Mouse (Mus musculus) left cerebral cortex, postnatal 10 days (tissue): ENCODE results near the gene Wnt8b. TPM values are rescaled to one million over a fixed set of nuclear protein-coding genes. Genes with fewer than 3 reads are reported as not detected.

Source experiments
- DNase-seq, 2 experiments: peaks; one replicate each; pipeline ENCODE4 v3.0.0; 2021 to 2022; ENCODE audit warnings: low spot score in 2 of 2, mixed read lengths in 1 of 2; ENCODE audit errors: extremely low spot score in 1 of 2
- intact Hi-C: fragments of 180-260 bp; cut with DNase I; formaldehyde crosslinking; loops from one replicate; pipeline ENCODE4 v1.15.1; 2025
- total RNA-seq, 2 experiments: library from RNA; stranded (reverse); gene quantifications; 2 replicates each; pipeline ENCODE4 v1.2.3; 2021

Wnt8b gene
- total RNA-seq, 2 experiments from 2014 or later, result not detected

DNA sequence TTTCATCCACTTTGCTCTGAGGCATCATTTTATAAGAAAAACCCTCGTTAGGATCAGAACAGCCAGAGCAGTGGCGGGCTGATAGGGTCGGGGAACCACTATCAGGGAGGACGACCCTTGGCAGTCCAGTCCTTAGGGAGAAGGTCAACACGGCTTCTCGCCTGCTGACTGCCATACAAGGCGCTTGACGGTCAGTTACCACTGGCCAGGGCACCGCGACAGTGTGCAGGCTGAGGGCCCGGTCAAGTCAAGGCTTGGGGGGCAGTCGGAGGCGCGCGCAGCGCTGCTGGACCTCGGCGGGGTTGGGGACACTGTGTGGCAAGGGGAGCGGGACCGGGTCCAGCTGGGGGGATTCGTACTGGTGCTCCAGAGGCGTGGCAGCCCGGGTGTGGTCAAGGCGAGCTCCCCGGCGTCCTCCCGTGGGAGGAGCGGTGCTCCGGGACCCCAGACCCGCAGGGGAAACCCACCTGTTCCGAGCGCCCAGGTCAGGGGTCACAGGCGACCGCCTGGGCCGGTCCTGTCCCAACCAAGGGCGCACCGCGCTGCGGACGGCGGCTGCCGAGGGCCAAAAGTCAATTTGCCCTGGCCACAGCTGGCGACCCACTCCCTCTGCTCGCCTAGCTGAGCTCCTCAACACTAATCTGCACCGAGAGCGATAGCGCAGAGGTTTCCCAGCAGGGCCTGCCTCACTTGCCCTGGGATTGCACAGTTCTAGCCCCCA is 52.2 kb downstream of the Wnt8b start, which contains the start of gene Sec31b:
Gene Sec31b, minus strand, starts transcription at position 544 of the 721 bp plus-strand sequence.
- DNase-seq, result peak in 1 of 2 experiments; percentile 57
- intact Hi-C loops, result no loop called here

- DNase-seq, result no peak
- intact Hi-C loops, result no loop called here
Measured at GRCm38 (mm10) chr19:44552731-44553130, 59.5 kb downstream of the Wnt8b start, which contains the start of gene Gm20538. Gene Gm20538, minus strand, starts transcription at chr19:44552831.

GRCm38 (mm10) chr19:44553286-44553685 is 60.0 kb downstream of the Wnt8b start:
- DNase-seq, result no peak
- intact Hi-C loops, result no loop called here

GRCm38 (mm10) chr19:44554490-44554860 is 61.2 kb downstream of the Wnt8b start:
- intact Hi-C loops, result no loop called here
- no peak for DNase-seq

DNA sequence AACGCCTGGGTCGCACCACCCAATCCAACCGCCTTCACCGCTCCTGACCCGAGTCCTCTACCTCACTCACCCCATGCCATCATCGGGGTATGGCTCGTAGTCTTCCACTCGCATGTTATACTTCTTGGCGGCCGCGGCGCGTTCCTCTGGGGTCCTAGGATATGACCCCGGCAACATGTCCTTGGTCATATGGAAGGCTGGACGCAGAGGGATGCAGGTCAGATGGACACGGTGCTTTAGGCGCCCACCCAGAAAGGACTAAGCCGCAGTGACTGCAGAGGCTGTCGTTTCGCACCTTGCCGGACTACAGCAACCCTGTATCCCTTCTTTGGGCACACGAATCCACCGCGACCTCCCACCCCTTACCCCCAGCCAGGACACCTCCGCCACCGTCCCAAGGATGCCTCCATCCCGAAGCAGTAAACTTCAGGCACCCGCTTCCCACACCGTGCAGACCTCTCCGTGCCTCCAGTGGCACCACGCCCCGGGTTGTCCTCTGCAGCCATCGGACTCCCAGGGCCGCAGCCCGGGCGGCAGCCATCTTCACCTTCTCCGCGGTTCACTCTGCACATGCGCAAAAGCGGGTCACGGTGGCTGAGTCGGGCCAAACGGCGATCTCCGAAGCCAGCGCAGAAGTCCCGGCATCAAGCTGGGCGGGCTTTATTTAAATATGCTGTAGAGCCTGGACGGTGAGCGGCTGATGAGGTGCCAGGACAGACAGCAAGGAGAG is 61.8 kb downstream of the Wnt8b start, which contains the start of gene Ndufb8:
Gene Ndufb8, minus strand, starts transcription at position 580 of the 730 bp plus-strand sequence.
- peak; percentile 92 to 97 for DNase-seq
- intact Hi-C loops, result no loop called here

GRCm38 (mm10) chr19:44562652-44563206 is 69.5 kb downstream of the Wnt8b start, which contains the start of gene Hif1an:
Gene Hif1an, plus strand, starts transcription at chr19:44562850.
- DNase-seq, result peak; percentile 93 to 94
- intact Hi-C loops, result no loop called here

Other genes with a start within 250 kb of the Wnt8b start
- 100 to 1,000 TPM; 603 to 619 TPM for gene Scd2, start 199.8 kb upstream of the Wnt8b start, total RNA-seq
- 1 to 10 TPM; 1.5 to 2.4 TPM for gene Scd4, start 160.4 kb upstream of the Wnt8b start, total RNA-seq
- 100 to 1,000 TPM; 126 to 130 TPM for gene Scd1, start 85.6 kb upstream of the Wnt8b start, total RNA-seq
- under 1 TPM; 0.28 to 0.30 TPM for gene Sec31b, start 52.4 kb downstream of the Wnt8b start, total RNA-seq
- not detected for gene Gm20538, start 59.4 kb downstream of the Wnt8b start, total RNA-seq
- 100 to 1,000 TPM; 390 to 404 TPM for gene Ndufb8, start 62.0 kb downstream of the Wnt8b start, total RNA-seq
- gene Hif1an, start 69.4 kb downstream of the Wnt8b start, total RNA-seq, result 10 to 100 TPM; 32.5 to 33.7 TPM